Mouse (Mus musculus): ENCODE measurements around the gene Itpa. TPM values are rescaled to one million over a fixed set of nuclear protein-coding genes. Genes with fewer than 3 reads are reported as not detected.
"Not testable (repeated sequence)": the region's sequence is repeated elsewhere in the genome, so short reads cannot be mapped to it uniquely, and the experiment has no call there.

Gene Itpa
- polyA plus RNA-seq, 1 experiment from 2014 or later: 134 TPM

GRCm38 (mm10) chr2:130639276-130639675 is 28.1 kb upstream of the Itpa start:
- H3K4me2 ChIP-seq: no peak overlapping the region
- H3K4me3 ChIP-seq: no peak overlapping the region
- peaks cover 38% of the 10 kb centered on the region for H3K4me1 ChIP-seq (replicated peaks)
- WGBS: 73% methylated on average over 6 of the region's 6 CpGs
- no peak overlapping the region for H3K9ac ChIP-seq
- ATAC-seq (ENCODE audit: low read depth): no peak
- no peak overlapping the region for H3K27ac ChIP-seq (replicated peaks)
- H3K9me3 ChIP-seq: no peaks in the 10 kb centered on the region
- peaks cover 64% of the 10 kb centered on the region for H3K27me3 ChIP-seq
- H3K36me3 ChIP-seq: peaks cover 19% of the 10 kb centered on the region

GRCm38 (mm10) chr2:130641351-130642025 is 25.9 kb upstream of the Itpa start:
- no peak overlapping the region for H3K27ac ChIP-seq (replicated peaks)
- H3K4me2 ChIP-seq: peak overlapping the region; percentile 90
- 62% methylated on average over 6 of the region's 6 CpGs for WGBS
- peak overlapping the region; percentile 77 for H3K4me3 ChIP-seq
- H3K9me3 ChIP-seq: no peaks in the 10 kb centered on the region
- H3K9ac ChIP-seq: peak overlapping the region; percentile 88
- ATAC-seq (ENCODE audit: low read depth): no peak
- H3K27me3 ChIP-seq: peaks cover 42% of the 10 kb centered on the region
- 0 out of 2 replicates have a peak, but pooled peaks cover 4% of the 10 kb centered on the region for H3K36me3 ChIP-seq
- H3K4me1 ChIP-seq (replicated peaks): peaks cover 19% of the 10 kb centered on the region

GRCm38 (mm10) chr2:130642197-130642660 is 25.2 kb upstream of the Itpa start:
- Histone ChIP-seq H3K4me1 (replicated peaks) (peaks cover 19% of the 10 kb centered on the region), H3K9me3 (no peaks in the 10 kb centered on the region), H3K9ac (peak overlapping the region; percentile 88), H3K4me2 (peak overlapping the region; percentile 90), H3K36me3 (peaks cover 6% of the 10 kb centered on the region; the same call in 1 of the 2 replicates), H3K27me3 (peaks cover 34% of the 10 kb centered on the region), H3K27ac (replicated peaks) (peak overlapping the region; percentile 84), H3K4me3 (peak overlapping the region; percentile 77)
- WGBS: 0% methylated on average over 19 of the region's 27 CpGs
- ATAC-seq (ENCODE audit: low read depth): peak; percentile 86

- H3K36me3 ChIP-seq: peaks cover 6% of the 10 kb centered on the region; the same call in 1 of the 2 replicates
- peaks cover 19% of the 10 kb centered on the region for H3K4me1 ChIP-seq (replicated peaks)
- 6% methylated on average over 27 of the region's 40 CpGs for WGBS
- H3K9me3 ChIP-seq: no peaks in the 10 kb centered on the region
- peak within 1 kb of the TSS; percentile 88 for H3K9ac ChIP-seq
- peak within 1 kb of the TSS; percentile 77 for H3K4me3 ChIP-seq
- H3K4me2 ChIP-seq: peak within 1 kb of the TSS; percentile 90
- peak; percentile 95 for ATAC-seq (ENCODE audit: low read depth)
- H3K27me3 ChIP-seq: peaks cover 28% of the 10 kb centered on the region
- H3K27ac ChIP-seq (replicated peaks): peak within 1 kb of the TSS; percentile 84
Observed at GRCm38 (mm10) chr2:130642684-130643369, 24.6 kb upstream of the Itpa start, which contains the start of gene Lzts3. Gene Lzts3 (minus strand): TSS chr2:130642803.

GRCm38 (mm10) chr2:130645198-130645597 is 22.2 kb upstream of the Itpa start:
- H3K27me3 ChIP-seq: peaks cover 10% of the 10 kb centered on the region
- H3K4me2 ChIP-seq: no peak overlapping the region
- no peak overlapping the region for H3K4me3 ChIP-seq
- 82% methylated on average over 4 of the region's 4 CpGs for whole genome bisulfite sequencing
- ATAC-seq (ENCODE audit: low read depth): no peak
- no peak overlapping the region for H3K27ac ChIP-seq (replicated peaks)
- H3K9ac ChIP-seq: no peak overlapping the region
- peaks cover 16% of the 10 kb centered on the region for H3K36me3 ChIP-seq
- no peaks in the 10 kb centered on the region for H3K9me3 ChIP-seq
- peaks cover 19% of the 10 kb centered on the region for H3K4me1 ChIP-seq (replicated peaks)

GRCm38 (mm10) chr2:130649028-130649427 is 18.4 kb upstream of the Itpa start:
- WGBS: 81% methylated on average over 6 of the region's 6 CpGs
- not testable (repeated sequence) for H3K9ac ChIP-seq; H3K9me3 ChIP-seq; ATAC-seq (ENCODE audit: low read depth); H3K27ac ChIP-seq (replicated peaks); H3K27me3 ChIP-seq; H3K4me1 ChIP-seq (replicated peaks); H3K4me2 ChIP-seq; H3K4me3 ChIP-seq
- peaks cover 53% of the 10 kb centered on the region for H3K36me3 ChIP-seq

GRCm38 (mm10) chr2:130653303-130653702 is 14.1 kb upstream of the Itpa start:
- Histone ChIP-seq H3K4me2 (no peak overlapping the region), H3K4me1 (replicated peaks) (no peaks in the 10 kb centered on the region), H3K36me3 (peaks cover 89% of the 10 kb centered on the region), H3K9me3 (no peaks in the 10 kb centered on the region), H3K9ac (no peak overlapping the region), H3K27ac (replicated peaks) (no peak overlapping the region), H3K4me3 (no peak overlapping the region), H3K27me3 (no peaks in the 10 kb centered on the region)
- 100% methylated on average over 2 of the region's 2 CpGs for WGBS
- ATAC-seq (ENCODE audit: low read depth): no peak

- WGBS: 96% methylated on average over 1 of the region's 1 CpGs
- no peak for ATAC-seq (ENCODE audit: low read depth)
- H3K36me3 ChIP-seq: peaks cover 93% of the 10 kb centered on the region
Observed at GRCm38 (mm10) chr2:130653760-130654159, 13.7 kb upstream of the Itpa start.

GRCm38 (mm10) chr2:130655660-130656339 is 11.6 kb upstream of the Itpa start:
- no peak overlapping the region for H3K9ac ChIP-seq
- WGBS: 90% methylated on average over 6 of the region's 6 CpGs
- no peak for ATAC-seq (ENCODE audit: low read depth)

More at GRCm38 (mm10) chr2:130653760-130654159, 13.7 kb upstream of the Itpa start:
- H3K27ac ChIP-seq (replicated peaks): no peak overlapping the region
- no peak overlapping the region for H3K9ac ChIP-seq
- H3K9me3 ChIP-seq: no peaks in the 10 kb centered on the region
- no peak overlapping the region for H3K4me3 ChIP-seq
- H3K4me1 ChIP-seq (replicated peaks): no peaks in the 10 kb centered on the region
- no peaks in the 10 kb centered on the region for H3K27me3 ChIP-seq
- no peak overlapping the region for H3K4me2 ChIP-seq

GRCm38 (mm10) chr2:130656536-130656935 is 10.9 kb upstream of the Itpa start:
- Histone ChIP-seq H3K4me1 (replicated peaks) (no peaks in the 10 kb centered on the region), H3K4me2 (no peak overlapping the region), H3K27me3 (no peaks in the 10 kb centered on the region), H3K9ac (no peak overlapping the region), H3K4me3 (no peak overlapping the region), H3K36me3 (peaks cover 97% of the 10 kb centered on the region), H3K9me3 (no peaks in the 10 kb centered on the region), H3K27ac (replicated peaks) (no peak overlapping the region)
- WGBS: 96% methylated on average over 9 of the region's 9 CpGs
- ATAC-seq (ENCODE audit: low read depth): no peak

More at GRCm38 (mm10) chr2:130655660-130656339, 11.6 kb upstream of the Itpa start:
- Histone ChIP-seq H3K4me3 (no peak overlapping the region), H3K36me3 (peaks cover 97% of the 10 kb centered on the region), H3K9me3 (no peaks in the 10 kb centered on the region), H3K4me1 (replicated peaks) (no peaks in the 10 kb centered on the region), H3K4me2 (no peak overlapping the region), H3K27me3 (no peaks in the 10 kb centered on the region), H3K27ac (replicated peaks) (no peak overlapping the region)

- no peaks in the 10 kb centered on the region for H3K27me3 ChIP-seq
- ATAC-seq (ENCODE audit: low read depth): no peak
- H3K4me2 ChIP-seq: no peak overlapping the region
- 87% methylated on average over 6 of the region's 6 CpGs for WGBS
- H3K9me3 ChIP-seq: no peaks in the 10 kb centered on the region
- no peak overlapping the region for H3K27ac ChIP-seq (replicated peaks)
- no peak overlapping the region for H3K4me3 ChIP-seq
- peaks cover 6% of the 10 kb centered on the region for H3K4me1 ChIP-seq (replicated peaks)
- no peak overlapping the region for H3K9ac ChIP-seq
- peaks cover 97% of the 10 kb centered on the region for H3K36me3 ChIP-seq
Observed at GRCm38 (mm10) chr2:130657541-130657940, 9.9 kb upstream of the Itpa start.

GRCm38 (mm10) chr2:130658530-130658929 is 8.9 kb upstream of the Itpa start:
- H3K4me3 ChIP-seq: no peak overlapping the region
- H3K27ac ChIP-seq (replicated peaks): no peak overlapping the region
- peaks cover 16% of the 10 kb centered on the region for H3K4me1 ChIP-seq (replicated peaks)
- WGBS: 95% methylated on average over 10 of the region's 10 CpGs
- H3K27me3 ChIP-seq: no peaks in the 10 kb centered on the region
- H3K4me2 ChIP-seq: no peak overlapping the region
- no peaks in the 10 kb centered on the region for H3K9me3 ChIP-seq
- no peak for ATAC-seq (ENCODE audit: low read depth)
- no peak overlapping the region for H3K9ac ChIP-seq
- H3K36me3 ChIP-seq: peaks cover 88% of the 10 kb centered on the region
